Mouse (Mus musculus): ENCODE measurements around the gene Nol8. TPM values are rescaled to one million over a fixed set of nuclear protein-coding genes. Genes with fewer than 3 reads are reported as not detected.

The Nol8 gene
- polyA plus RNA-seq, 1 experiment: 0.06 TPM

GRCm38 (mm10) chr13:49651136-49651535, 1.7 kb upstream of the Nol8 start:
- H3K27ac ChIP-seq (ENCODE audit: insufficient read depth, low read depth, low read length): no peak overlapping the region
- H3K27me3 ChIP-seq (ENCODE audit: control insufficient read depth, insufficient read depth, low read length): no peaks in the 10 kb centered on the region
- H3K4me3 ChIP-seq (ENCODE audit: low read depth, low read length): no peak overlapping the region
- TF ChIP-seq POLR2A (IDR thresholded peaks at IDR 0.05; ENCODE audit: low read depth, low read length): no peak
- TF ChIP-seq CTCF (IDR thresholded peaks at IDR 0.05; ENCODE audit: extremely low read depth, insufficient read length, insufficient replicate concordance, low read depth, low read length): no peak
- H3K36me3 ChIP-seq (ENCODE audit: control insufficient read depth, insufficient read depth, low read length): no peaks in the 10 kb centered on the region
- 27% methylated on average over 2 of the region's 2 CpGs for WGBS
- H3K4me1 ChIP-seq (ENCODE audit: control insufficient read depth, insufficient read depth, insufficient read length, low read length): no peaks in the 10 kb centered on the region

DNA sequence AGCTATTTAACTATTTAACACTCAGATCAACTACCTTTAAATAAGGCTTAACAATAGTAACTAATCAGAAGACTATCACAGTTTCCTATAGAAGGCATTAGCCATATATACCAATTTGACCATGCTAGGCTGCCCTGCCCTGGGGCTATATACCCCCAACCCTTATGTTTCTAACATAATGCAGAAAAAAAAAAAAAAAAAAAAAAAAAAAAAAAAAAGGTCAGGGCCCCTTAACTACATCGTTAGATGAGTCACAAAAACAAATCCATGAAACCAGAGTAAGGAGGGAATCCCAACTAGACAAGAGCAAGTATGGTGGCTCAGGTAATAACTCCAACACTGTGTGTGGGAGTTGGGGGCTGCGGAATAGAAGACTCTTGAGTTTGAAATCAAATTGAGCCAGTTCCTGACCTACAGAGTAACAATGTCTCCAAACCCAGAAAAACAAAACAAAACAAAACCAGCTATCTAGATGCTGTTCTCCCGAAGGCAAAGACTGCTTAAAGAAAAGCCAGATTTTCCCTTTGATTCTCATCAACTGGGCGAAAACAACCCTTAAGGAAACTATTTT, 1.0 kb upstream of the Nol8 start:
- TF ChIP-seq CTCF (IDR thresholded peaks at IDR 0.05; ENCODE audit: extremely low read depth, insufficient read length, insufficient replicate concordance, low read depth, low read length): no peak
- no peak for TF ChIP-seq POLR2A (IDR thresholded peaks at IDR 0.05; ENCODE audit: low read depth, low read length)
- Histone ChIP-seq H3K27me3 (ENCODE audit: control insufficient read depth, insufficient read depth, low read length) (no peaks in the 10 kb centered on the region), H3K36me3 (ENCODE audit: control insufficient read depth, insufficient read depth, low read length) (peaks cover 1% of the 10 kb centered on the region), H3K4me3 (ENCODE audit: low read depth, low read length) (peak overlapping the region; percentile 80), H3K27ac (ENCODE audit: insufficient read depth, low read depth, low read length) (no peak overlapping the region), H3K4me1 (ENCODE audit: control insufficient read depth, insufficient read depth, insufficient read length, low read length) (no peaks in the 10 kb centered on the region)
- under 1% methylated on average over 4 of the region's 4 CpGs for WGBS

- Histone ChIP-seq H3K36me3 (ENCODE audit: control insufficient read depth, insufficient read depth, low read length) (peaks cover 3% of the 10 kb centered on the region), H3K4me1 (ENCODE audit: control insufficient read depth, insufficient read depth, insufficient read length, low read length) (no peaks in the 10 kb centered on the region), H3K4me3 (ENCODE audit: low read depth, low read length) (peak overlapping the region; percentile 89), H3K27ac (ENCODE audit: insufficient read depth, low read depth, low read length) (0 out of 2 replicates have a peak overlapping the region, but pooled peaks have one; percentile 10), H3K27me3 (ENCODE audit: control insufficient read depth, insufficient read depth, low read length) (no peaks in the 10 kb centered on the region)
- under 1% methylated on average over 16 of the region's 16 CpGs for WGBS
- no peak for TF ChIP-seq POLR2A (IDR thresholded peaks at IDR 0.05; ENCODE audit: low read depth, low read length)
- TF ChIP-seq CTCF (IDR thresholded peaks at IDR 0.05; ENCODE audit: extremely low read depth, insufficient read length, insufficient replicate concordance, low read depth, low read length): no peak
Measured at GRCm38 (mm10) chr13:49653180-49653541, 283 bp downstream of the Nol8 start.

DNA sequence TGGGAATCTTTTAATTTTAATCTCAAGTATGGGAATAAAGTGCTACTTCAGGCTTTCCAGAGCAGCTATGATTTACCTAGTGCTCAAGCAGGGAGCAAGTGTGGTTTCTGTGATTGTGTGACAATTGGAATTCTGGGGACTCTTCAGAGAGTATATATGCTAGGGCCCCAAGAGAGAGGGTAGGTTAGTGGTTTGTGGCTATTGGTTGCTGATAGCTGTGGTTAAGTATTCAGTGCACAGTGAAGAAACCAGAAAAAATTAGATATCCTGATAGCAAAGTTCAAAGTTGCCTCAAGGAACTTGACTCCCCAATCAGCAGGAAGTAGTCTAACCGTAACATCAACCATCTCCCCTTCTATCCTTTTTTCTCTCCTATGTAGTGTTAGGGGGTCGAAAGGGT, 24.9 kb downstream of the Nol8 start:
- Histone ChIP-seq H3K4me3 (ENCODE audit: low read depth, low read length) (no peak overlapping the region), H3K27me3 (ENCODE audit: control insufficient read depth, insufficient read depth, low read length) (no peaks in the 10 kb centered on the region), H3K36me3 (ENCODE audit: control insufficient read depth, insufficient read depth, low read length) (peaks cover 13% of the 10 kb centered on the region), H3K27ac (ENCODE audit: insufficient read depth, low read depth, low read length) (no peak overlapping the region), H3K4me1 (ENCODE audit: control insufficient read depth, insufficient read depth, insufficient read length, low read length) (no peaks in the 10 kb centered on the region)
- WGBS: 73% methylated on average over 2 of the region's 2 CpGs
- no peak for TF ChIP-seq POLR2A (IDR thresholded peaks at IDR 0.05; ENCODE audit: low read depth, low read length)
- TF ChIP-seq CTCF (IDR thresholded peaks at IDR 0.05; ENCODE audit: extremely low read depth, insufficient read length, insufficient replicate concordance, low read depth, low read length): no peak

DNA sequence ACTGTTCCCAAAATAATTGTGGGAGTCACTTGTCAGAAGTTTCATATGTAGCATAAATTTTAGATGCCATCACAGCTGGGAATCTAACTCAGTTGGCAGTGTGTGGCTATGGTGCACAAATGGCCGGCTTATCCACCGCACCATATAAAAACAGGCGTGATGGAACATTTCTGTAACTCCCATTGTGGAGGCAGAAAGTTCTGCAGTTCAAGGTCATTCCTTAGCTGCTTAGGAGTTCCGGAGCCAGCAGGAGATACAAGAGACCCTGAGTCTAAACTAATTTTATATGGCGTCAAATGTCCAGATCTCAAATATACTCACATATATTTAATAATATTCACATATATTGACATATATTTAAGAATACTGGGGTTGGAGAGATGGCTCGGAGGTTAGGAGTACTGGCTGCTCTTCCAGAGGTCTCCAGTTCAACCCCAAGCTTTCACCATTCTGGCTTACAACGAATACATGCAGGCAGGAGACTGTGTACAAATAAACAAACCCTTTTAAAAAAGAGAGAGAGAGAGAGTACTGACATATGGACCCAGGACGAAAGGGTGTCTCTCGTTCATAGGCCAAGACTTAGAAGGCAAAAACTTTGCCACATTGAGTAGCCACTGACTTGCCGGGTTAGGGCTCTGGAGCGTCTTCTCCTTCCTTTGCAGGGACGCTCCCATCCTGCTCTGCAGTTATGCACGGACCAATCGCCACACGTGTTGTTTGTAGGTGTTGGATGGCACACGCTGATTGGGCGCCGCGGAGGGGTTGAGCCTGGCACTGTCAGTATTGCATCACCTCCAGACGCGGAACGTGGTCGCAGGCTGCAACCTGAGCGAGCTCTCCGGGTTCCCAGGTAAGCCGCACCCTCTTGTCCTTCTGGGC, 28.7 kb downstream of the Nol8 start, which contains the start of gene Iars:
Iars (plus strand) TSS at position 750 of the 882 bp plus-strand sequence.
- TF ChIP-seq CTCF (IDR thresholded peaks at IDR 0.05; ENCODE audit: extremely low read depth, insufficient read length, insufficient replicate concordance, low read depth, low read length) (no peak), POLR2A (IDR thresholded peaks at IDR 0.05; ENCODE audit: low read depth, low read length) (no peak; the same call in 1 of the 2 replicates)
- peak within 1 kb of the TSS; percentile 79 for H3K4me3 ChIP-seq (ENCODE audit: low read depth, low read length)
- H3K36me3 ChIP-seq (ENCODE audit: control insufficient read depth, insufficient read depth, low read length): peaks cover 4% of the 10 kb centered on the region
- 3% methylated on average over 26 of the region's 26 CpGs for WGBS
- peak within 1 kb of the TSS; percentile 69 for H3K27ac ChIP-seq (ENCODE audit: insufficient read depth, low read depth, low read length)
- no peaks in the 10 kb centered on the region for H3K27me3 ChIP-seq (ENCODE audit: control insufficient read depth, insufficient read depth, low read length)
- H3K4me1 ChIP-seq (ENCODE audit: control insufficient read depth, insufficient read depth, insufficient read length, low read length): no peaks in the 10 kb centered on the region; the same call in 1 of the 2 replicates

GRCm38 (mm10) chr13:49682233-49682846, 29.5 kb downstream of the Nol8 start:
- WGBS: under 1% methylated on average over 20 of the region's 20 CpGs
- Histone ChIP-seq H3K27ac (ENCODE audit: insufficient read depth, low read depth, low read length) (peak overlapping the region; percentile 69), H3K4me3 (ENCODE audit: low read depth, low read length) (peak overlapping the region; percentile 79), H3K27me3 (ENCODE audit: control insufficient read depth, insufficient read depth, low read length) (no peaks in the 10 kb centered on the region), H3K4me1 (ENCODE audit: control insufficient read depth, insufficient read depth, insufficient read length, low read length) (no peaks in the 10 kb centered on the region; the same call in 1 of the 2 replicates), H3K36me3 (ENCODE audit: control insufficient read depth, insufficient read depth, low read length) (peaks cover 3% of the 10 kb centered on the region)
- TF ChIP-seq POLR2A (IDR thresholded peaks at IDR 0.05; ENCODE audit: low read depth, low read length) (no peak), CTCF (IDR thresholded peaks at IDR 0.05; ENCODE audit: extremely low read depth, insufficient read length, insufficient replicate concordance, low read depth, low read length) (no peak)

- 63% methylated on average over 4 of the region's 4 CpGs for WGBS
- Histone ChIP-seq H3K36me3 (ENCODE audit: control insufficient read depth, insufficient read depth, low read length) (peaks cover 20% of the 10 kb centered on the region), H3K4me3 (ENCODE audit: low read depth, low read length) (no peak overlapping the region), H3K4me1 (ENCODE audit: control insufficient read depth, insufficient read depth, insufficient read length, low read length) (no peaks in the 10 kb centered on the region; the same call in 1 of the 2 replicates), H3K27me3 (ENCODE audit: control insufficient read depth, insufficient read depth, low read length) (no peaks in the 10 kb centered on the region), H3K27ac (ENCODE audit: insufficient read depth, low read depth, low read length) (no peak overlapping the region)
- no peak for TF ChIP-seq CTCF (IDR thresholded peaks at IDR 0.05; ENCODE audit: extremely low read depth, insufficient read length, insufficient replicate concordance, low read depth, low read length)
- TF ChIP-seq POLR2A (IDR thresholded peaks at IDR 0.05; ENCODE audit: low read depth, low read length): no peak
Measured at GRCm38 (mm10) chr13:49684266-49684665, 31.4 kb downstream of the Nol8 start.

Measured in small intestine, adult 2 months (tissue).